Mouse (Mus musculus) cerebral cortex, adult 2 months (tissue): Measurements from ENCODE around the gene Scarb1.

Source experiments
- WGBS: fragments of 180-500 bp; shearing (Covaris S2); methylation state at CpG from one replicate; pipeline ENCODE4 v1.1.7; 2018; 5-methylcytosine and 5-hydroxymethylcytosine counted together

Scarb1 gene

DNA sequence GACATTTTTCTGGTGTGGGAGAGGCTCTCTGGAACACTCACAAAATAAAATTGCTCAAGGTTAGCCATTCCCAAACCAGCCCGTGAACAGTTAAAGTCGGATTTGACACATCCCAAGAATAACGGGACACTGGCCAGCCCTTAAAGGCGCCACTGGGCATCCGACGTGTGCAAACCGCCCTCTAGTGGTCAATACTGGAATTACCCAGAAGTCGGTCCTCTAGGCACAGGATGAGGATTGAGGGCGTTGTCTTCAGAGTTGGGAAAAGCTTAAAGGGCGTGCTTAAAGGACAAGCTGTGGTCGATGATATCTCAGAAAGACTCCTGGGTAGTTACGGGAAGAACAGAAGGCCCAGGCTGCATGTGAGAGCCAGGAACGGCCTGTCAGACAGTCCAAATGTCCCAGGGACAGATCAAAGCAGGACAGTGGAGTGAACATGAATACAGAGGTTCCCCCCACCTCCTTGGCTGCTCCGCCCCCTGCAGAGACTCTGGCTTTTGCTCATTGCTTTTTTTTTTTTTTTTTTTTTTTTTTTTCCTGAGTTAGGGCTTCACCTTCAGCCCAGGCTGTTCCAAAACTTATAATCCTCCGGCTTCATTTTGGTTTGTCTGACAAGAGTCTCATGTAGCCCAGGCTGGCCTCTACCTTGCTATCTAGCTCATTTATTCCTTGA lies 69.2 kb downstream of the Scarb1 start:
- WGBS: 10% methylated on average over 15 of the region's 15 CpGs

DNA sequence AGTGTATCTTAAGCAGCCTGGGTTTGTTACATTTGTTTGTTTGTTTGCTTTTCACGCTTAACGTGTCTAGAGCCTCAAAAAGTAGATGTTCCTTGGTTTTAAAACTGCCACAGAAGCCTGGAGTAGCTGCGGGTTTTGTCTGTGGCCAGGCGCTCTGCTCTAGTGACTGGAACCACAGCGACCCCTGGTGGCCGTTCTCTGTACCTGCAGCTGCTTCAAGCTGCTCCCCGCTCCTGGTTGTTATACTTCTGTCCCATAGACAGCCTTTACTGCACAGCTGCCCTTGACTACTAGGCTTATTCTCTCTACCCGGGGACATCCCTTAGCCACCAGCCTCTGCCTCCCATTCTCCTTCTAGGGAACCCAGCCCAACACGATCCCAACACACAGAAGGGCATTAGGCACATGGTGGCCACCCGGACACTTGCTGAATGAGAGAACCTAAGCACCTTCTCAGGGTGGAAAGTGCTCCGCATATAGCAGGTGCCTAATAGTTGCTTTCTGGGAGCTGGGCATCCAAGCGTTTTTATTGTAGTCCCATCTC lies 70.2 kb downstream of the Scarb1 start:
- 14% methylated on average over 12 of the region's 12 CpGs for WGBS

DNA sequence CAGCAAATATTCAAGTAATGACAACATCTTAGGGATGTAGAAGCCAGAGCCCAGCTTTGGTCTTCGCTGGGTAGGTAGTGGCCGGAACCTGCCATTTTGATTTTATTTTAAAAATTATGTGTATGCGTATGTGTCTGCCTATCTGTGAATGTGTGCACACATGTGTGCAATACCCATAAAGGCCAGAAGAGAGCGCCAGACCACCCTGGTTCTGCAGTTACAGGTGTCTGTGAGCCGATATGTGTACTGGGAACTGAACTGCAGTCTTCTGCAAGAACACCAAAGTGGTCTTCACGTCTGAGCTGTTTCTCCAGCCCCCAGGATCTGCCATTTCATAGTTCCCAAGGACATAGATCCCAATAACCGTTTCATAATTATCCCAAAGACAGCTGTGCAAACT lies 71.1 kb downstream of the Scarb1 start:
- 94% methylated on average over 7 of the region's 7 CpGs for WGBS

DNA sequence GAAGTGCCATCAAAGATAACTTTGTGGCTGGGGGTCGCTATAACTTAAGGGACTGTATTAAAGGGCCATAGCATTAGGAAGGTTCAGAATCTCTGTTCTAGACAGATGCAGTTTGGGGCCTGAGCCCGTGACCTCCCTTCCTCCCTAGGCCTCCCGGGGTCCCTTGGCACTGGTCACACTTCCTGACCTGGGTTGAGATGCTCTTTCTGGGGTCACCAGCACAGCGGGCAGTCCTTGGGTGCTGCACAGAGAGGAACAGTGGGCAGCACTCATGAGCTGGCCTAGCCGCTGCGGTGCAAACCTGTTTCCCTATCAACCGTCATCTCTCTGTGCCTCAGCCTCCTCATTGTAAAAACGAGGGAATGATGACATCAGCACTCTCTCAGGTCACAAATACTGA lies 71.5 kb downstream of the Scarb1 start:
- 88% methylated on average over 8 of the region's 8 CpGs for WGBS

DNA sequence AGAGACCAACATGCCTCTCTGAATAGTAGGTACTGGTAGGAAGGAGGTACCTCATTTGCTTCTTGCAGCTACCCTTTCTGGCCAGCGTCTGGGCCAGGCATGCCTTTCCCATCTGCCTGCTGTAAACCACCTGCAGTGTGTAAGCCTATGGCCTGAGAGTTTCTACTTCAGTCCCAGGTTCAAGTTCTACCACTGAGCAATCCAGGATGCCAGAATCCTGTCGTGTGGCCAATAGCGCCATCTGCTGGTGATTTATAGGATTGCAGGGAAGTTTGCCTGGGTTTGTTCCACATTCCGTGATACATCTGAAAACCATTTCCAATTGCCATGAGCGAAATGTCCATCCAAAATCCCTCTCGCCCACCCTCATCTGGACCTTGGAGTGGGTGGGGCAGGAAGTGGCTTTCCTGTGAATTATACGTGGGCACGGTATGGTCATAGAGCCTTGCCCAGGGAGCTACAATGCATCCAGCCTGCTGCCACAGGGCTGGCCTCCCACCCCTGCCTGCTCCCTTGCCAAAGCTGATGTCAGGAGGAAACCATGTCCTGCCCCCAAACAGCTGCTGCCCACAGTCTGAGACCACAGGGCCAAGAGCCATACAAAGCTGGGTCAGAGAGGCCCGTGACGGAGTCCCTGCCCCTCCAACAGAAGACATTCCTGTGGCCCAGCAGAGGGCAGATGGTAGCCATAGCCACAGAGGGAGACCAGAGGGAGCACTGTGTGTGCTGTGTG lies 72.7 kb downstream of the Scarb1 start:
- WGBS: 12% methylated on average over 10 of the region's 10 CpGs

DNA sequence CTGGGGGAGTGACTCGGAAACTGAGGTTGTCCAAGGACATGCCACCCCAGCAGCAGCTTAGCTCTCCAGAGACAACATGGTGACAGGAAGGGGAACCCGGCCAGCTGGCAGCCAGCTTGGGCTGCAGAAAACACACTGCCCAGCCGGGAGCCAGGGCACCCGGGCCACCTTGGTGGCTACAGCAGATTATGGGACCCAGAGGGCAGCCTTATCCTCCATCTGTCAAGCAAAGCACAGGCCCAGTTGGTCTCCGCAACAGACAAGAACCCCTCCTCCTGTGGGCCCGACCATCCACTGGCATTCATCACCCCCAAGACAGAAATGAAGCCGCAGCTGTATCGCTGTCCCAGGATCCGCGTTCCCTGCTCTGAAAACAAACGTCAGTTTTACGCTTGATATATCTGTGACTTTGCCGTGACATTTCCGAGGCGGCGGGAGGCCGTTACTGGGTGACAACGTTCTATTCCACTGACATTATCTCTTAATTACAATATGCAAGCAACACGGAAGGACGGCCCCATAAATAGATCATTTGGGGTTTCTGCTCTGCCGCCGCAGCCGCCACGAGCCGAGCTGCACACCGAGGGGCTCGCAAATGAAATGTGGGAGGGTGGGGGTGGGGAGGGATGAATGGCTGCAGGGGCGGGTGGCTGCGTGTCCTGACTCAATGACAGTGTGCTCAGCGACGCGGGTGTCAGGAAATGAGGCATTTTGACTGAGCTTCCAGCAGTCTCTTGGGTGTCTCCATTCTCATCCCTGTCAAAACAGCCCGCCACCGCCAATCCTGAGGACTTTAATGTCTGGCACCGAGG lies 73.5 kb downstream of the Scarb1 start:
- WGBS: 20% methylated on average over 35 of the region's 35 CpGs

DNA sequence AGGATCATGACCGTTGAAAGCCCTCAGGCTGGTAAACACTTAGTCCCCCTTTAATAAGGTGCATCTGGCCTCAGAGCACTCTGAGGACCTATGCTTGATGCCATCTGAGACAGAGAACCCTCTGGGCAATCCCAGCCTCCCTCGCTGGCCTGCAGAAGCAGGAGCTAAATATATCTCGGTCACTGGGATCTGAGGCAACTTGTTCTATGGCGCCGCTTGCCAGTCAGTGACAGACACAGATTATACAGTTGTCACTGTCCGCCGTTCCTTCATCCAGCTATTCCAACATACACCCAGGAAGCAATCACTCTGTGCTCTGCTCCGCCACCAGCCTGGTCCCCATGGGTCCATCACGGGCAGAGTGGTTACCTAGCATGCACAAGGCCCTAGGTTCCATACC lies 74.8 kb downstream of the Scarb1 start:
- 62% methylated on average over 9 of the region's 9 CpGs for WGBS

DNA sequence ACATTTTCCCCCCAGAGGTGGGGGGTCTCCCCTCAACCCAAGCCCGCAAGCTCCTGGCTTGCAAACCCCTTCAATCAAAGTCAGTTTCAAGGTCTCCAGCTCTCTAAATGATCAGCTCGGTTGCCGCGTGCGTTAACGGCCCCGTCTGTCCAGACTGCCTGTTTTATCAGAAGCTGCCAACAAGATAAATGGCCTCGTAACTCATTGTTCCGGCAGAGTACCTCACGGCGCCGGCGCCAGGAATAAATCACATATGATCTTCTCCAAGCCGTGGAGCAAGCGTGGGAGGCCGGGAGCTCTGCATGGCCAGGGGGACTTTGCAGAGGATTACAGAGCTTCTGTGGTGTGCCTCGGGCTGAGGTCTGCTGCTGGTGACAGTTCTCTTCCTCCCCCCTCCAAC lies 76.2 kb downstream of the Scarb1 start:
- WGBS: 62% methylated on average over 17 of the region's 17 CpGs

DNA sequence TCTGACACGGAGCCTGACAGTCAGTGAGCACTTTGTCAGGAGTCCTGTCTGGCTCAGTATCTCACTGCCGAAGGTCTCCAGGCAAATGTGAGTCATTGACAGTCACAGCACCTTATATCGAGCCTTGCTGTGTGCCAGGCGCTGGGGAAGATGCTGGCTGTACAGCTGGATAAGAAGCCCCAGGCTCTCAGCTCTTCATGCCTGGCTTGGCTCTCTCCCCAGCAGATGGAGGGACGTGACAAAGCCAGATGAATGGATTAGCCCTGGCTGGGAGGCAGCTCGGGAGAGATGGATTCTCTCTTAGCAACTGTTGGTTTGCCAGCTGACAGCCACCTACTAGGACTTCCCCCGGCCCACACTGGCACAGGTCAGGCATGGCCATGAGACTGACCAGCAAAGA lies 78.3 kb downstream of the Scarb1 start:
- 24% methylated on average over 7 of the region's 7 CpGs for WGBS

DNA sequence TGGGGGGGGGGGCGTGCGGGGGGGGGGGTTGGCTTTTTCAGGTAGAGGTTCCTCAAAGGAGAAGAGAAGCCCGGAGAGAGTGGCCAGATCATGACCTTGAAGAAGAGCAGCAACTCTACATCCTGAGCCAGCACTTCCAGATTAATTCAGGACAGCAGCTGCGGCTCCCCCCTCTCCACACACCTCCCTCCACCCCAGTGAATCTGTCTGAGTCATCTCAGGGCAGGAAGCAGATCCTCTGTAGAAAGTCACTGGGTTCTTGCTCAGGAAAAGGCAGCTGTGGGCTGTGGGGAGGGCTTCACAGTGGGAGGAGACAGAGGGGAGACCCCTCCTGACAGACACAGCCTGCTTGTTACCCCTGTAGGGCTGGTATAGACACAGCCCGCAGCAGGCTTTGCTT lies 87.0 kb downstream of the Scarb1 start:
- 36% methylated on average over 5 of the region's 5 CpGs for WGBS

DNA sequence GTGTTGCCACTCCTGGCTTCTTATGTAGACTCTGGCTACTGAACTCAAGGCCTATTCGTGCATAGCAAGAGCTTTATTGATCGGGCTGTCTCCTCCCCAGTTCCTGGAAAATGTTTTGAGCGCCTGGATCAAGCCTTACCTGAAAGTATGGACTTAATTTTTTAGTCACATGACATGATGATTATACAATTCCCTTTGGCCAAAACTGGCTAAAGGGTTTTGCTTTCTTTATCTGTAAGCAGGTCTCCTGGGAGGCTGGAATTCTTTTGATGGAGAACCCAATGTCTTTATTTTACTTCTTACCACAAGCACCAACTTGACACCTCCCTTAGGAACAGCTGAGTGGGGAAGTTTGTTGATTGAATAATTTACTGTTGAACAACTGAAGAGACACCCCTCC lies 87.4 kb downstream of the Scarb1 start:
- 96% methylated on average over 3 of the region's 3 CpGs for WGBS

DNA sequence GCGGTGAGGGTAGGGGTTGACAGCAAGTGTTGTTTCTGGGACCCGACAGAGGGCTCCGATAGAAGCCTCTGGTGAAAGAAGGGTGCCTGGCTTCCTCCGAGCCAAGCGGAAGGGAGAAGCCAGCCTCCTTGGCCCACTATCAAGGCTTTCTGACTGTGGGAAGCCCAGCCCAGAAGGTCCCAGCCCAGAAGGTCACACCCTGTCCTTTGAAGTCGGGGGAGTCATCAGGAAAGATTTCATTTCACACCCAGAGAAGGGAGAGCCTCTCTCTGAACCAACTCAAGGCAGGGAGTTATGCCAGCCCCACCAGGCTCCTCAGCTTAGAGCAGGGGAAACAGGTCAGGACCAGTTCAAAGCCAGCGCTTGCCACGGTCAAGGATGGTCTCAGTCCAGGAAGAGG lies 88.2 kb downstream of the Scarb1 start:
- WGBS: 57% methylated on average over 8 of the region's 8 CpGs

DNA sequence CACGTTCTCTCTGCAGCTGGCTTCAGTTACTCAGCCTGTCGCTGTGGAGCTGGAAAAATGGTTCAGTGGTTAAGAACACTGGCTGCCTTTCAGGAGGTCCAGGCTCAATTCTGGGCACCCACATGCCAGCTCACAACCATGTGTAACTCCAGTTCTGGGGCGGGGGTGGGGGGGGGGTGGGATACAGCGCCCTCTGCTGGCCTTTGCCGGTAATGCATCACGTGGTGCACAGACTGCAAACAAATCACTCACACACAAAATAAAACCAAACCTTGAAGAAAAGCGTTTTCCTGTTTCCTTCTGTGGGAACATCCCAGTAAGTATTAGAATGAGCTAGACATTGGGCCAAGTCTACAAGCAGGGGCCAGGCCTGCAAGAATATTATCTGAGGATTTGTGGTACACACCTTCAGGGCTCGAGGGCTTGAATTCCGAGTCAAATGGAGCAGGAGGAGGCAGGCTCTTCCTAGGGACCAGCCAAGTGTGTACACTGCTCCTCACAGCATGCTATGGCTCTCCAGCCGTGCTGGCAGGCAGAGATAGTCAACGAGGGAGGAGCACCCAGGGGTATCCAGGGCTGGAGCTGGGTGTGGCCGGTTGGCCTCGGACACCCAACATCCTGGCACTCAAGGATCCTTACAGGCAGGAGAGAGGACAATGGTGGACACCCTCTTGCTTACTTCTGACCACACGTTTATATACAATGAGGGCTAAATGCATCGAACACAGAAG lies 88.8 kb downstream of the Scarb1 start:
- WGBS: 56% methylated on average over 15 of the region's 15 CpGs

DNA sequence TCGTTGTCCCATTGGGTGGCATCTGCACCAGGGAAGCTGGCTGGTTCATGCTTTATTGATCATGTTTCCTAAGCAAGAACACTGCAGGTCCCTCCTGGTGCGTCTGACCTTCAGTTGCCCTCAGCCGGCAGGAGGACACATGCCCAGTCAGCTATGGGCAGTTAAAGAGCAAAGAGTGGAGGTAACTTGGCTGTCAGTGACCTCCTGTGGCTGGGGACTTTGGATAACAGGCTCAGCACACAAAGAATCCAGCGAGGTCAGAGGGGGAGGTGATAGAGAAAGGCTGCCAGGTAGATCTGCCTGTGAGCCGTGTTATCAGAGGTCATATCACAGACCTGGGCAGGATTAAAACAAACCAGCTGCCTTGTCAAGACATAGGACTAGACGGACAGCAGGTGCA lies 91.7 kb downstream of the Scarb1 start:
- WGBS: 81% methylated on average over 6 of the region's 6 CpGs

DNA sequence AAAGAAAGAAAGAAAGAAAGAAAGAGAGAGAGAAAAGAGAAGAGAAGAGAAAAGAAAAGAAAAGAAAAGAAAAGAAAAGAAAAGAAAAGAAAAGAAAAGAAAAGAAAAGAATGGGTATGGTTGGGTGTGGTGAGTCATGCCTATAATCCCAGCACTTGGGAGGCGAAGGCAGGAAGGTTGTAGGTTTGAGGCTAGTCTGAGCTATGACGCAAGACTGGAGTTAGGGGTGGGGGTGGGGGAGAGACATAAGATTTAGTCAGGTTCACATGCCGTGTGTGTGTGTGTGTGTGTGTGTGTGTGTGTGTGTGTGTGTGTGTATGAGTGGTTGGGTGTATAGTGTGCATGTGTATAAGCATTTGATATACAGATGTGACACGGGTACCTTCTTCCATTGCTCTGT lies 94.2 kb downstream of the Scarb1 start:
- WGBS: 87% methylated on average over 4 of the region's 4 CpGs

DNA sequence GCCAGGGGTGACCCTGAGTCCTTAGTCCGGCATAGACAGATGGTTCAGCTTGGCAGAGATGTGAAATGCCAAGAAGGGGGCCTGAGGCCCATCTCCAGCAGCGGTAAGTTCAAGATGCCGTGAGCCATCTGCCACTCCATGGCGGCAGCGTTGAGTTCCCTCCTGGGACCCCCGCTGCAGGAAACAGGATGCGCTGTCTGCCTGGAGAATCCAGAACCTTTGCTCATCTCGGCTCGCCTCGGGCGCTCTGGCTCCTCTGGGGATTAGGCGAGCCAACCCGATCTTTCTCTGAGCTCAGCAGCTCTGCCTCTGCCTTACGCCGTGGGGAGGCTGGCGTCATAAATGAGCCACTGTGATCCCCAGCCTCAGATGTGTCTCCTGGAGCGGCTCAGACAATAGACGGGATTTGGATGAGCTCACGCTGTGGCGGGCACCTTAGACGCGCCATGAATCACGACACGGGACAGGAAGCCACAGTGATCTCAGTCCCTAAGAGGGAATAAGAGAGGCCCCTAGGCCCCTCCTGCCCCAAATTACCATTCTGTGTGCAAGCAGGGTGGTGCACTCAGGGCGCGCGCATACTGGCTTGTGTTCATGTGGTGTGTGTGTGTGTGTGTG lies 95.3 kb downstream of the Scarb1 start:
- 4% methylated on average over 27 of the region's 27 CpGs for WGBS

DNA sequence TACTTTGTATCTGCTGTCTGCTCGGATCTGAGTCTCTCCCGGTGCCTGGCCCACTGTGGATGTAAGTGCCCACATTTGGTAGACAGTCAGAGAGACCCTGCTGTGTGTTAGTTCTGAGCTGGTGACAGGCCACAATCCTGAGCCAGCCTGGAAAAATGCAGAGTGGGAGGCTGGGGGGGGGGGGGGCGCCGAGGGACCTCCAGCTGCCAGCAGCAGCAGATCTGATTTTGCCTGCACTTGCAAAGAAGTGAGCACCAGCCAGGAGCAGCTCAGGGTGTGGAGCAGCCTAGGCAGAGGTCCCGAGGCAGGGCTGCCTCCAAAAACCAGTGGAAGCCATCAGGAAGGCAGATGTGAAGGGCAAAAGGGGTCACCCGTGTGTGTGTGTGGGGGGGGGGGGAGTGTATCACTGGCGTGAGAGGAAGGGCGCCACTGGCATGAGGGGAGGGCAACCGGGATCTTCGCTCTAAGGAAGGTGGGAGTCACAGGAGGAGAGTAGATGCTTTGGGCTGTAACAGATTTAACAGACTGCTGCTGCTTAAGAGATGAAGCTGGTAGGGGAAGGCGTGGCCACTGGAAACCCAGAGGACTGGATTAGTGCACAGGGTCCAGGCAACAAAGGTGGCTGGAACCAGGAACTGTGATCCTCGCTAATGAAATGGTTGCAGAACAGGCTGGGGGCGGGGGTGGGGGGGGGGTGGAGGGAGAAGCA lies 95.9 kb downstream of the Scarb1 start:
- WGBS: 24% methylated on average over 13 of the region's 13 CpGs

DNA sequence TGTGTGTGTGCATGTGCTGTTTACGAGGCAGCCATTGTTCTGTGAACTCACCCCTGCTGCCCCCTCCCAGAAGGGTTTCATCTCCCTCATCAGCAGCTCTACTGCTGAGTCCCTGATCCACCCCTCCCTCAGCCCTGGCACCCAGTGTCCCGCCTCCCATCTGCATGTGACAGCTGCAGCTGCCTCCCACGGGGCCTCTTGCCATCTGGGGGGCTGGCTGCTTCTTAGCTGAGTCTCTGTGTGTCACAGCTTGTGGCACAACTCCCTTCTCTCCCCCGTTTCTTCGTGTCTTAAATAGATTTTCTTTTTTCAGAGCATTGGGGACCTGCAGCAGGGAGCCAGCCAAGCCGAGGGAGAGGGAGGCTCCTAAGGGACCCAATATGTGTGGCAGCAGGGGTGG lies 97.0 kb downstream of the Scarb1 start:
- WGBS: 19% methylated on average over 6 of the region's 6 CpGs

DNA sequence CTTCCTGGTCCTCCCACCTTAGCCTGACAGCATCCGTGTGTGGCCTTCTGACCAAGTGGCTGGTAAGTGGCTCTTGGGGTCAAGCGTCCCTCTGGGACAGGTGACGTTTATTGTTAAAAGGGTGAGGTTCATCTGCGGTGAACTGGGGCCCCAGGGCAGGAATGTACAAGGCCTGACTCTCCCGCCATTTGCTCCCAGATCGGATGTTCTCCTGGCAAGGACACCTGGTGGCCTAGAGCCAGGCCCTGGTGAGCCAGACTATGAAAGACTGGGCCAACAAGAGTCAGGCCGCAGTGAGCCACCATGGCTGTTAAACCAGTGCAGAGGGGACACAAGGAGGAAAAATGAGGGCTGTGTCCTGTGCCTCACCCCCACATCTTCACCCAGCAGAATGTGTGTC lies 98.8 kb downstream of the Scarb1 start:
- WGBS: 70% methylated on average over 7 of the region's 7 CpGs

DNA sequence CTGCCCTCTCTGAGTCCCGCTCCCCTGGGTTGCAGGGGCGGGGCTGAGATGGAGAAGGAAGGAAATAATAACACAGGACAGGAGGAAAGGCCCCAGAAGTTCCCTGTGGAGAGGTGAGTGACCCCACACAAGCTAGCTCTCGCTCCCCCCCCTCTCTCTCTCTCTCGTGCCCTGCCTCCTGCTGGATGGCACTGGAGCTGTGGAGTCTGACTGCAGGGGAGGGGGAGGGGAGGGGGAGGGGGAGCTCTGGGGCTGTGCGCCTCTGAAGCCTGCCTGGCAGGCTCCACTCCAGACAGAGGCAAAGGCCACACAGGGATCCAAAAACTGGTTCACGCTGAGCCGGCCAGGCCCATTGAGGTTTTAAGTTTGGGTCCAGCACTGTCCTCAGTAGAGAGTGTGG lies 99.3 kb downstream of the Scarb1 start:
- WGBS: 53% methylated on average over 7 of the region's 7 CpGs
